Mouse (Mus musculus) c-Kit-positive CD71-positive TER-119-positive erythroid progenitor cells, embryonic 14.5 days (primary cell): Measurements from ENCODE around the gene Erbb4.

Experiments
- DNase-seq: peaks from one replicate; pipeline ENCODE4 v3.0.0-alpha.2; 2013; ENCODE audit warnings: low spot score

Erbb4 gene

GRCm38 (mm10) chr1:69024858-69025257, 83.0 kb downstream of the Erbb4 start:
- no peak for DNase-seq

- DNase-seq: no peak
These were observed 84.5 kb downstream of the Erbb4 start for GRCm38 (mm10) chr1:69023157-69023925.

GRCm38 (mm10) chr1:69009800-69010505, 97.9 kb downstream of the Erbb4 start:
- no peak for DNase-seq

- DNase-seq: no peak
These were observed 106.5 kb downstream of the Erbb4 start for GRCm38 (mm10) chr1:69001371-69001770.

- DNase-seq: no peak
These were observed 128.6 kb downstream of the Erbb4 start for GRCm38 (mm10) chr1:68979251-68979650.

GRCm38 (mm10) chr1:68978571-68978970, 129.3 kb downstream of the Erbb4 start:
- no peak for DNase-seq

- DNase-seq: no peak
These were observed 134.3 kb downstream of the Erbb4 start for GRCm38 (mm10) chr1:68973355-68974127.

GRCm38 (mm10) chr1:68964127-68964526, 143.7 kb downstream of the Erbb4 start:
- no peak for DNase-seq

GRCm38 (mm10) chr1:68961365-68962116, 146.3 kb downstream of the Erbb4 start:
- no peak for DNase-seq

- DNase-seq: no peak
These were observed 150.9 kb downstream of the Erbb4 start for GRCm38 (mm10) chr1:68956766-68957533.

GRCm38 (mm10) chr1:68955482-68955881, 152.4 kb downstream of the Erbb4 start:
- no peak for DNase-seq

GRCm38 (mm10) chr1:68943141-68943540, 164.7 kb downstream of the Erbb4 start:
- no peak for DNase-seq

GRCm38 (mm10) chr1:68934804-68935203, 173.1 kb downstream of the Erbb4 start:
- no peak for DNase-seq

- DNase-seq: no peak
These were observed 174.4 kb downstream of the Erbb4 start for GRCm38 (mm10) chr1:68933330-68934065.

GRCm38 (mm10) chr1:68917828-68918227, 190.0 kb downstream of the Erbb4 start:
- no peak for DNase-seq

- no peak for DNase-seq
These were observed 215.8 kb downstream of the Erbb4 start for GRCm38 (mm10) chr1:68892041-68892440.

- no peak for DNase-seq
These were observed 221.0 kb downstream of the Erbb4 start for GRCm38 (mm10) chr1:68886823-68887222.

GRCm38 (mm10) chr1:68874954-68875353, 232.9 kb downstream of the Erbb4 start:
- no peak for DNase-seq

GRCm38 (mm10) chr1:68873635-68874020, 234.2 kb downstream of the Erbb4 start:
- no peak for DNase-seq

- no peak for DNase-seq
These were observed 234.8 kb downstream of the Erbb4 start for GRCm38 (mm10) chr1:68872976-68873634.
